Mouse (Mus musculus): Measurements from ENCODE around the gene Ube2b. TPM values are rescaled to one million over a fixed set of nuclear protein-coding genes. Genes with fewer than 3 reads are reported as not detected.
A peak's percentile ranks its signal among the peaks of the same experiment; 100 is the strongest.

Gene Ube2b
- total and polyA plus RNA-seq, 3 experiments = 35.4 to 112 TPM; not detected in 1

- TF ChIP-seq ZKSCAN1 (IDR thresholded peaks at IDR 0.05; ENCODE audit: low read depth, low read length) (no peak; the same call in 1 of the 2 replicates), GATA1 (IDR thresholded peaks at IDR 0.05; ENCODE audit: low read depth, low read length) (0 out of 2 replicates have a peak, but pooled peaks have one; percentile 7), NRF1 (IDR thresholded peaks at IDR 0.05; ENCODE audit: insufficient read depth, low read depth, low read length, poor library complexity, severe bottlenecking) (no peak), MYB (IDR thresholded peaks at IDR 0.05; ENCODE audit: low read depth, low read length) (no peak), SMC3 (IDR thresholded peaks at IDR 0.05; ENCODE audit: low read depth, low read length) (no peak), TAL1 (IDR thresholded peaks at IDR 0.05; ENCODE audit: low read length) (no peak), CTCF (IDR thresholded peaks at IDR 0.05 in 2 of 3, conservative IDR thresholded peaks at IDR 0.05 in 1 of 3; ENCODE audit: control insufficient read depth in 1 of 3, insufficient read depth in 1 of 3, low read depth in 2 of 3, low read length in 3 of 3, poor library complexity in 1 of 3, severe bottlenecking in 1 of 3) (peak in 1 of 3 experiments; percentile 29; a peak in 3 of 6 replicates), ELF1 (IDR thresholded peaks at IDR 0.05; ENCODE audit: low read depth, low read length) (no peak), POLR2AphosphoS5 (IDR thresholded peaks at IDR 0.05; ENCODE audit: borderline replicate concordance, low read depth, low read length) (no peak), MAX (IDR thresholded peaks at IDR 0.05; ENCODE audit: low read length) (no peak), POLR2AphosphoS2 (IDR thresholded peaks at IDR 0.05; ENCODE audit: low read length) (no peak)
These were observed 2.4 kb upstream of the Ube2b start (continued) for GRCm38 (mm10) chr11:52002842-52003504.

- peaks cover 2 to 10% of the 10 kb centered on the region in 2 experiments; a peak in 3 of 4 replicates for H3K4me1 ChIP-seq (ENCODE audit: control insufficient read depth in 1 of 2, insufficient read depth in 2 of 2, low read length in 2 of 2)
- no peaks in the 10 kb centered on the region for H3K27me3 ChIP-seq (ENCODE audit: control insufficient read depth in 1 of 2, insufficient read depth in 2 of 2, low read length in 2 of 2)
- no peak for DNase-seq (ENCODE audit: low read depth, low spot score)
- no peaks in the 10 kb centered on the region for H3K9me3 ChIP-seq (replicated peaks; ENCODE audit: insufficient read depth, low read length)
- peaks cover 0 to 31% of the 10 kb centered on the region in 2 experiments for H3K36me3 ChIP-seq (ENCODE audit: control insufficient read depth in 1 of 2, insufficient read depth in 2 of 2, low read length in 2 of 2)
- TF ChIP-seq CHD1 (IDR thresholded peaks at IDR 0.05; ENCODE audit: low read depth, low read length) (no peak), USF2 (IDR thresholded peaks at IDR 0.05; ENCODE audit: borderline replicate concordance in 1 of 2, insufficient read depth in 1 of 2, low read depth in 1 of 2, low read length in 2 of 2) (no peak), SMC3 (IDR thresholded peaks at IDR 0.05; ENCODE audit: low read depth, low read length) (no peak), RAD21 (IDR thresholded peaks at IDR 0.05; ENCODE audit: low read depth, low read length) (no peak), E2F4 (IDR thresholded peaks at IDR 0.05; ENCODE audit: borderline replicate concordance, low read depth, low read length) (no peak), ZKSCAN1 (IDR thresholded peaks at IDR 0.05; ENCODE audit: low read depth, low read length) (no peak), BHLHE40 (IDR thresholded peaks at IDR 0.05; ENCODE audit: borderline replicate concordance, low read depth, low read length) (no peak), JUND (IDR thresholded peaks at IDR 0.05; ENCODE audit: low read depth, low read length) (no peak), SIN3A (IDR thresholded peaks at IDR 0.05; ENCODE audit: low read length) (no peak), CTCF (IDR thresholded peaks at IDR 0.05 in 2 of 3, conservative IDR thresholded peaks at IDR 0.05 in 1 of 3; ENCODE audit: control insufficient read depth in 1 of 3, insufficient read depth in 1 of 3, low read depth in 2 of 3, low read length in 3 of 3, poor library complexity in 1 of 3, severe bottlenecking in 1 of 3) (no peak)
- no peak overlapping the region for H3K9ac ChIP-seq (ENCODE audit: control insufficient read depth, low read depth, low read length, poor library complexity, severe bottlenecking)
- no peak overlapping the region for H3K27ac ChIP-seq (ENCODE audit: control insufficient read depth, low read depth, low read length)
- no peak overlapping the region for H3K4me3 ChIP-seq (ENCODE audit: control insufficient read depth in 1 of 2, insufficient read depth in 1 of 2, low read depth in 2 of 2, low read length in 2 of 2)
- H3K79me2 ChIP-seq (ENCODE audit: control insufficient read depth, insufficient read depth, low read length, poor library complexity) = peaks cover 24% of the 10 kb centered on the region
These were observed 1.3 kb upstream of the Ube2b start for GRCm38 (mm10) chr11:52001861-52002260.

Measured in MEL (cell line).